Mouse (Mus musculus) hindbrain, embryonic 16.5 days (tissue): ENCODE data around the gene Socs2. TPM values are rescaled to one million over a fixed set of nuclear protein-coding genes. Genes with fewer than 3 reads are reported as not detected.

Experiments
- ATAC-seq: fragments of 200-750 bp; cut with Nextera tagmentation; 2 replicates; pipeline ENCODE4 v1.8.0; 2017; ENCODE audit warnings: moderate TSS enrichment, moderate library complexity
- H3K27ac ChIP-seq: fragments of 300-500 bp; sonication (generic); 2 replicates; pipeline ENCODE4 v1.5.1; 2014; ENCODE audit warnings: low read depth, mild to moderate bottlenecking, control low read depth, low read length, moderate library complexity
- H3K27me3 ChIP-seq: fragments of 300-500 bp; sonication (generic); replicated peaks from 2 replicates; pipeline ENCODE4 v1.6.1; 2014; ENCODE audit warnings: low read length; ENCODE audit not compliant: control insufficient read depth, insufficient read depth
- H3K36me3 ChIP-seq: fragments of 300-500 bp; sonication (generic); 2 replicates; pipeline ENCODE4 v1.6.1; 2014; ENCODE audit warnings: mild to moderate bottlenecking, low read length, moderate library complexity, mixed read lengths; ENCODE audit not compliant: control insufficient read depth, insufficient read depth
- H3K4me1 ChIP-seq: fragments of 300-500 bp; sonication (generic); 2 replicates; pipeline ENCODE4 v1.6.1; 2014; ENCODE audit warnings: low read depth, low read length; ENCODE audit not compliant: control insufficient read depth, insufficient read depth
- H3K4me2 ChIP-seq: fragments of 300-500 bp; sonication (generic); 2 replicates; pipeline ENCODE4 v1.6.1; 2014; ENCODE audit warnings: mild to moderate bottlenecking, low read length, control low read depth, moderate library complexity
- H3K4me3 ChIP-seq: fragments of 300-500 bp; sonication (generic); 2 replicates; pipeline ENCODE4 v1.5.1; 2014; ENCODE audit warnings: mild to moderate bottlenecking, low read length, control low read depth, moderate library complexity
- H3K9ac ChIP-seq: fragments of 300-500 bp; sonication (generic); 2 replicates; pipeline ENCODE4 v1.6.1; 2014; ENCODE audit warnings: low read depth, mild to moderate bottlenecking, control low read depth, low read length, moderate library complexity
- H3K9me3 ChIP-seq: fragments of 300-500 bp; sonication (generic); 2 replicates; pipeline ENCODE4 v1.6.1; 2014; ENCODE audit warnings: mild to moderate bottlenecking, low read length, moderate library complexity; ENCODE audit not compliant: control insufficient read depth
- whole genome bisulfite sequencing: fragments of 180-500 bp; shearing (Covaris S2); extraction: QIAGEN DNeasy Blood & Tissue Kit; methylation state at CpG from one replicate; pipeline ENCODE4 v1.1.7; 2014; 5-methylcytosine and 5-hydroxymethylcytosine counted together
- polyA plus RNA-seq: library from polyadenylated mRNA; unstranded; fragments of >200 nt; fragmentation: Nextera tagmentation; extraction: Ambion mirVana; gene quantifications from 2 replicates; pipeline ENCODE4 v1.2.1, GENCODE M21; 2015

Socs2 gene
- polyA plus RNA-seq, 1 experiment from 2014 or later, result 122 TPM

DNA sequence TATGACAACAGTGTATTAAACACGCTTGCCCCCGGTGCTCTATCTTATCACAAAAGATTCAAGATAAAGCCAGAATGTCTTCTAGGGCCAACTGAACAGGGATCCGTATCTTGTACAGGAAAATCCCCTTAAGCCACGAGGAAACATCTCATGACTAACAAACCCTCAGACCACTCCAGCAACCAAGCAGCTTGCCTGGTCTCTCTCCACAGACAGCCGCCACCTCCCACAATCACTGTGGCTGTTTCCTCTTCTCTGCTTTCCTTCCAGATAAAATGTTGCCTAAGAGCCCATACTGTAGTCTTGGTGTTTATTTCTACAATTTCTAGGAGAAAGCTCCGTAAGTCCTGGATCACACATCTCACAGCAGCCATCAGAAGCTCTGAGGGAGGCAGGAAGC is 32.1 kb upstream of the Socs2 start:
- Histone ChIP-seq H3K9me3 (no peaks in the 10 kb centered on the region), H3K4me3 (no peak overlapping the region), H3K4me1 (no peaks in the 10 kb centered on the region), H3K4me2 (no peak overlapping the region), H3K27me3 (no peaks in the 10 kb centered on the region), H3K27ac (no peak overlapping the region), H3K36me3 (no peaks in the 10 kb centered on the region), H3K9ac (no peak overlapping the region)
- ATAC-seq, result no peak
- 87% methylated on average over 6 of the region's 6 CpGs for WGBS

DNA sequence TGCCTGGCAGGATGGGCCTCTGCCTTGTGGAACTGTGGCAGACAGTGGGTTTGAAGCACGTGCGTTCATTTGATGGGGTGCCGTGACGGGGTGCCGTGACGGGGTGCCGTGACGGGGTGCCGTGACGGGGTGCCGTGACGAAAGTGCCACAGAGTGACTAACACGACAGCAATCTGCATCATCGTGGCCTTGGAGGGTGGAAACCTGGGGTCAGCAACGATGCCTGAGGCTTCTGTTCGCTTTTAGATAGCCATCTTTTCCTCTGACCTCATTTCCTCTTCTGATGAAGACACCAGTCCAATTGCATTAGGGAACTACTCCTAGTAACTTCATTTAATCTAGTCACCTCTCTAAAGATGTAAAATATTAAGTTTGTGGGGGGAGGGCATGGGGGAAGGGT is 31.0 kb upstream of the Socs2 start:
- Histone ChIP-seq H3K9me3 (no peaks in the 10 kb centered on the region), H3K4me2 (no peak overlapping the region), H3K27ac (no peak overlapping the region), H3K4me1 (no peaks in the 10 kb centered on the region), H3K4me3 (no peak overlapping the region), H3K27me3 (no peaks in the 10 kb centered on the region), H3K9ac (no peak overlapping the region), H3K36me3 (no peaks in the 10 kb centered on the region)
- ATAC-seq, result no peak
- WGBS, result 96% methylated on average over 16 of the region's 16 CpGs

DNA sequence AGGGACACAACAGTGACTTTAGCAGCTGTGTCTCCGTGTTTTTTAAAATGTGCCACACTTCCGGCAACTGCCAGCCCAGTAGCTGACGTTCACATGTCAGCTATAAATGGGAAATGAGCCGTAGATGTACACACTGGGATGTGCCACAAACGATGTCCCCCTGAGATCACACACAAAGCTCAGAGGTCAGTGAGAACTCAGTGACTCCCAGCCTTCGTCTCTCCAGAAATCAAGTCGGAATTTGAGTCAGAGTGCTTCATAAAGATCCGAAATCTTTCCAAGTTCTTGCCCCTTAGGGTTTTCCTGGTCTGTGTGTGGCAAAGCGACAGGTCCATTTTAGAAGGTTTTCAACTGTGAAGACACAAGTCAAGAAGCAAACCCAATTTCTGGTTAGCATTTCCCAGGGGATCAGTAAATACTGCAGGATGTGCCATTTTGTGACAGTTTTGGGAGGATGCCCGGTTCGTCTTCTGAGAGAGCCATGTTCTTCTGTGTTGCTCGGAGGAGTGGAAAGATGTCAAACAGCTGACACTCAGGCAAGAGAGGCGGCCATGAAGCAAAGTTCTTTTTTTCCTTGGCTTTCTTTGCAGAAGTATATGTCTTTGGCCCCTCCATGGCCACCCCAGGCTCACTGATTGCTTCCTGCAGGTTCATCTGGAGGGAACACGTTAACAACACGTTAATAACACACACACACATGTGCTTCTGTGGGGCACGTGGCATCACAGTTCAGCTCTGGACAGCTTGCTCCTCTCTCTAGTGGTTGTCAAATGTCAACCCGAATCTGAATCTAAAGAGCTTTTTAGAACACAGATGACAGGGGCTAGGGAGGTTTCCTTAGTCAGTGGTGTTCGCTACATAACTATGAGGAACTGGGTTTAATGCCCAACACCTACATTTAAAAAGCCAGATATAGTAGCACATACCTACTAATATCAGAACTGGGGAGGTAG is 28.4 kb upstream of the Socs2 start:
- Histone ChIP-seq H3K4me3 (no peak overlapping the region), H3K4me1 (no peaks in the 10 kb centered on the region), H3K9me3 (no peaks in the 10 kb centered on the region), H3K36me3 (no peaks in the 10 kb centered on the region), H3K27ac (no peak overlapping the region), H3K9ac (no peak overlapping the region), H3K4me2 (no peak overlapping the region), H3K27me3 (no peaks in the 10 kb centered on the region)
- WGBS, result 77% methylated on average over 18 of the region's 18 CpGs
- no peak for ATAC-seq

DNA sequence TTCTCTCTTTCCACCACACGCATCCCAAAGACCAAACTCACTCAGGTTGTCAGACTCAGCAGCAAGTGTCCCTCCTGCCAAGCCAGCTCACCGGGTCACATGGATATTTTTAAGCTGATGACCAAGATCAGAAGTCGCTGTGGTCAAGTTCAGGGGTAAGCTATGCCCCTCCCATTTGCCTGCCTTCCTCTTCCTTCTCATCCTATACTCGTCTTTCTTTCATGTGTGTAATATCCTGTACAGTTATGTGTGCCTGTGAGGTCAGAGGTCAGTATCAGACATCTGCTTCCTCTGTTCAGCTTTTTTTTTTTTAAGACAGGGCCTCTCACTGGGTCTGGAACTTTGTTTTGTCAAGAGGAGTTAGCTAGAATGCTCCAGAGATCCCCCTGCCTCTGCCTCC is 25.4 kb upstream of the Socs2 start:
- ATAC-seq, result no peak
- H3K4me1 ChIP-seq, result no peaks in the 10 kb centered on the region
- no peaks in the 10 kb centered on the region for H3K36me3 ChIP-seq

DNA sequence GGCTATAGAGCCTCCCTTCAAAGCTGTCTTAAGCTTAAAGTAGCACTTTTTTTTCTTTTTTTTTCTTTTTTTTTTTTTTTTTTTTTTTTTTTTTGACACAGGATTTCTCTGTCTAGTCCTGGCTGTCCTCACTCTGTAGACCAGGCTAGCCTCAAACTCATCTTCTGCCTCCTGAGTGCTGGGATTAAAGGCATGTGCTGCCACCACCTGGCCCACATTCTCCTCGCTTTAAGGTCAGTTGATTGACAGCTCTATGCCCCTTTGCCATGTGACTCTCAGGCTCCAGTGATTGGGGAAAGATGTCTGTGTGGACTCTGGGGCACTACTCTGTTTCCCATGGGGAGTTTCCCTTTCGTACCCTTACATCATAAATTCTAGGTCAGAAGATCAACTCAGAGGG is 23.6 kb upstream of the Socs2 start:
- Histone ChIP-seq H3K4me1 (no peaks in the 10 kb centered on the region), H3K27me3 (no peaks in the 10 kb centered on the region), H3K9me3 (no peaks in the 10 kb centered on the region), H3K4me3 (no peak overlapping the region), H3K27ac (no peak overlapping the region), H3K9ac (no peak overlapping the region), H3K4me2 (no peak overlapping the region), H3K36me3 (no peaks in the 10 kb centered on the region)
- ATAC-seq, result no peak
- 58% methylated on average over 2 of the region's 2 CpGs for WGBS

More for the DNA sequence above, 25.4 kb upstream of the Socs2 start:
- no peak overlapping the region for H3K9ac ChIP-seq
- H3K27ac ChIP-seq, result no peak overlapping the region
- H3K4me2 ChIP-seq, result no peak overlapping the region
- H3K9me3 ChIP-seq, result no peaks in the 10 kb centered on the region
- H3K4me3 ChIP-seq, result no peak overlapping the region
- no peaks in the 10 kb centered on the region for H3K27me3 ChIP-seq
- WGBS, result 77% methylated on average over 4 of the region's 4 CpGs

DNA sequence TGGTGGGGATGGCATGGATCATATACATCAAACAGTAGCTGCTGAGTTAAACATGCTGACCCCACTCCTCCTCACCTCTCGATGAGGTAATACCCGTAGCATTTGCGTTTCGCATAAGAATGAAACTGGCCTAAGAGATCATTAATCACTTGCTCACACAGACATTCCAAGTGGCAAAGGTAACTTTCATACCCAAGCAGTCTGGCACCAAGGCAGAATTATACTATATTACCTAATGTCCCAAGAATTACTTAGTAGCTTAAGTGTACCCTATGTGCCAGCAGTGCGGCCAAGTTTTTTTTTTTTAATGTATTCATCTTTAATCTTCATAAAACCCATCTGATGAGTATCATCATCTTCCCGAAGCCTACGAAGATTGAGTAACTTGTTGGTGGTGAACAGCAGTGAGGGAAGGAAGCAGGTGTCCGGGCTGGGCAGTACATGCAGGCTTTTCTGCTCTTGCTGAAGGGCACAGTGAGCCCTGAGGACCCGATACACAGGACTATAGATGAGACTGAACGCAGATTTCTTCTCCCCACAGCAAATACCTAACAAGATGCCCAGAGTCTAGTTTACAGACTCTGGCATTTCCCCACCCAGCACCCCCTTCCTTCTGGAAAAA is 22.8 kb upstream of the Socs2 start:
- no peak overlapping the region for H3K27ac ChIP-seq
- H3K27me3 ChIP-seq, result no peaks in the 10 kb centered on the region
- no peak overlapping the region for H3K4me3 ChIP-seq
- no peaks in the 10 kb centered on the region for H3K36me3 ChIP-seq
- no peak overlapping the region for H3K9ac ChIP-seq
- 87% methylated on average over 10 of the region's 10 CpGs for WGBS
- H3K4me2 ChIP-seq, result no peak overlapping the region
- H3K4me1 ChIP-seq, result no peaks in the 10 kb centered on the region
- H3K9me3 ChIP-seq, result no peaks in the 10 kb centered on the region
- ATAC-seq, result no peak

DNA sequence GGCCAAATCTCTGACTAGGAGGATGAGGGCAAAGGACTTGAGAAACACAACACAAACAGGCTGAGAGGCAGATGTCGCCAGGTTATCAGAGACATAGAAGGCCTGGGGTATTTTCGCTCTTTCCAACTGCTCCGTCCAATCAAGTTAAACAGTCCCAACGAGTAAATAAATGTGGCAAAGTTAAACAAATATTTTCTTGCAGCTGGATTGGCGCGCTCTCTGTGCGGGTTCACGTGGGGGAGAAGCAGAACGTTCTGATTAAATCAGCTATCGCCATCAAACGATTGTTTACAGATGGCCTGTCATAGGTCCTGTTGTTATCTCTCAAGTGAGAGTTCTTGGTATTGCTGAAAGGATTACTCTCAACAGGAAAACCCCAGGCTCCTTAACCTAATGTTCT is 22.0 kb upstream of the Socs2 start:
- 79% methylated on average over 11 of the region's 11 CpGs for WGBS

DNA sequence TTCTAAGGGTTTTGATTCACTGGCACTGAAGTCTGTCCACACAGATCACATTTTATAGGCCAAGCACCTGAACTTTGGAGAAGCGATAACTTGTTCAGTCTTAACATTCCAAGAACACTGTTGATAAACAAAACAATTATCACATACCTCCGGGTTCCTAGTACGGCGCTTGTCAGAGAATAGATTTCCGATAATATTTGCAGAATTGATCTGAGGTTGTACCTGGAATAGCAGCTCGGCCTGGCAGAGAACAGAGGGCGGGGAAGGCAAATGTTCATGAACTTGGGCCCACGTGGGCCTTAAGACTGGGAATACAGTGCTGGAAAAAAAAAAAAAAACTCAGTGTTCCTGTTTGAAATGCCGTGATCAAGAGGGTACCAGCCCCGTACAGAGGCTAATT is 13.3 kb upstream of the Socs2 start:
- Histone ChIP-seq H3K4me1 (no peaks in the 10 kb centered on the region), H3K36me3 (no peaks in the 10 kb centered on the region), H3K27ac (no peak overlapping the region), H3K4me2 (no peak overlapping the region), H3K9ac (no peak overlapping the region), H3K4me3 (no peak overlapping the region), H3K27me3 (no peaks in the 10 kb centered on the region), H3K9me3 (no peaks in the 10 kb centered on the region)
- no peak for ATAC-seq
- WGBS, result 91% methylated on average over 10 of the region's 10 CpGs

More for the DNA sequence above, 22.0 kb upstream of the Socs2 start:
- Histone ChIP-seq H3K9me3 (no peaks in the 10 kb centered on the region), H3K27me3 (no peaks in the 10 kb centered on the region), H3K4me1 (no peaks in the 10 kb centered on the region), H3K27ac (no peak overlapping the region), H3K9ac (no peak overlapping the region), H3K4me3 (no peak overlapping the region), H3K4me2 (no peak overlapping the region), H3K36me3 (no peaks in the 10 kb centered on the region)
- ATAC-seq, result no peak

DNA sequence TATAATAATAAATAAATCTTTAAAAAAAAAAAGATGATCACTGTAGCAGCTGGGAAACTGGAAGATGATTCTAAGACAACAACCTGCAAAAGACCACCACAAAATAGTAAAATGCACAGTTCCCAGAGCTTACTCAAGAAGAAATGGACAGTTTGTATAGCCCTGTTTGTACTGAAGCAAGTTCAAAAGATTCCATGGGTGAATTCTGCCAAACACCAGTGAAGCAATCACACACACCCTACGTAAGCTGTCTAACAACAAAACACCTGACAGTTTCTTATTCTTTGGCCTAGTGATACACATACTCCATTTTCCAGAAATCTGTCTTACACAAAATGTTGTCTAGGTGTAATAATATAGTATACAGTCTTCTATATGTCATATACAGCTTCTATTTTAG is 12.1 kb upstream of the Socs2 start:
- 100% methylated on average over 1 of the region's 1 CpGs for WGBS
- Histone ChIP-seq H3K27ac (no peak overlapping the region), H3K9me3 (no peaks in the 10 kb centered on the region), H3K4me1 (no peaks in the 10 kb centered on the region), H3K4me2 (no peak overlapping the region), H3K4me3 (no peak overlapping the region), H3K9ac (no peak overlapping the region), H3K27me3 (no peaks in the 10 kb centered on the region), H3K36me3 (no peaks in the 10 kb centered on the region)
- no peak for ATAC-seq
